Mouse (Mus musculus) cerebellum, adult 2 months (tissue): Measurements from ENCODE around the gene Terb1.

Source experiments
- CTCF ChIP-seq: fragments of 200-500 bp; IDR thresholded peaks from 2 replicates; pipeline ENCODE4 v1.5.1; 2011; ENCODE audit warnings: low read depth, mild to moderate bottlenecking, control low read depth, low read length, moderate library complexity, borderline replicate concordance; ENCODE audit not compliant: insufficient read depth
- POLR2A ChIP-seq: fragments of 200-500 bp; IDR thresholded peaks from 2 replicates; pipeline ENCODE4 v1.6.1; 2011; ENCODE audit warnings: low read length, control low read depth, borderline replicate concordance; ENCODE audit not compliant: insufficient read depth

- TF ChIP-seq CTCF (no peak), POLR2A (no peak)
Measured at GRCm38 (mm10) chr8:104445248-104445647, 64.5 kb downstream of the Terb1 start.
